Comparison of ENCODE assay signal across 7 mouse cellular contexts in the genomic region with DNA sequence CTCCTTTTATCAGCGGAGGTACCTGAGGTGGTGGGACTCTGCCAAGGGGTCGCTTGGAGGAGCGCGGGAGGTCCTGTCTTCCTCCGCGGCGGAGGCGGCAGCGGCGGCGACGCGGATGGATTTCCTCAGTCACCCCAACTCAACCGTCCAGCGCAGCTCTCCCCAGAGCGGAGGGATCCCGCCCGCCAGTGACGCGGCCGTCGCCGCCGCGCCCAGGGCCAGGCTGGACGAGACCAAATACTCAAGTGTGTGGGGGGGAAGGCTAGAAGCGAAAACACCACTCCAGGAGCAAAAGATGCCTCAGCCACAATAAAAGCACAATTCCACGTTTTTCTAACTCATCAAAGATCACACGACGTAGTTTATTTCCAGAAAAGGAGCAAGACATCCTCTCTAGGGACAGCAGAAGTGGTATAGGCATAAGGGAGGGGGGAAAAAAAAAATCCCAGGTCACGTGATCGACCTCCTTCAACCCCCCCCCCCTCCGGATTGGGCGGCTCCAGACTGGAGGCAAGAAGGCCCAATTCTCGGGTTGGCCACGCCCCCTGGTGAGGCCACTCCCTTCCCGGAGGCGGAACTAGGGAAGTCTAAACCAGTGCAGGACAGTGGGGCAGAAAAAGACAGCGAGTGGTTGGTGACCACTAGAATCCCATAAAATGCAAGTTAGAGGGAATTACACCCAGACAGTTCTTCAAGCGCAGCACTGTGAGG. TPM values are rescaled to one million over a fixed set of nuclear protein-coding genes. Genes with fewer than 3 reads are reported as not detected.
DNase-seq lines count a peak whose midpoint lies in the region; ATAC-seq lines count a peak whose summit lies in the region.

A gene (minus strand): TSS at position 126 of the 711 bp plus-strand sequence.
A gene (minus strand): TSS at position 394 of the 711 bp plus-strand sequence.

- H3K9me3 ChIP-seq in intestine, embryonic 16.5 days (ENCODE audit: control insufficient read depth, low read length) = no peaks in the 10 kb centered on the region
- H3K9me3 ChIP-seq in midbrain, embryonic 11.5 days (ENCODE audit: control insufficient read depth, low read length) = no peaks in the 10 kb centered on the region

- peak; percentile 97 for DNase-seq in adrenal gland, adult 8-10 months
- DNase-seq in embryo, embryonic 9.5 days (ENCODE audit: extremely low spot score) = peak; percentile 99
- DNase-seq in gastrocnemius, postnatal 4 days (ENCODE audit: low spot score in 2 of 2) = peak; percentile 96 to 99
- DNase-seq in left cerebral cortex, postnatal 36 days (ENCODE audit: low spot score in 2 of 2) = peak; percentile 95 to 96
- peak; percentile 100 for DNase-seq in midbrain, embryonic 11.5 days (ENCODE audit: low spot score, missing footprints)
- peak; percentile 98 for DNase-seq in skeletal muscle tissue, adult 2 months (ENCODE audit: low read depth, low spot score)

- H3K4me1 ChIP-seq in intestine, embryonic 16.5 days (ENCODE audit: control insufficient read depth, insufficient read depth, low read length) = peaks cover 8% of the 10 kb centered on the region
- H3K4me1 ChIP-seq in midbrain, embryonic 11.5 days (ENCODE audit: control insufficient read depth, insufficient read depth, low read length) = peaks cover 13% of the 10 kb centered on the region

- peaks cover 14% of the 10 kb centered on the region for H3K36me3 ChIP-seq in intestine, embryonic 16.5 days (ENCODE audit: control insufficient read depth, insufficient read depth, low read length)
- H3K36me3 ChIP-seq in midbrain, embryonic 11.5 days (ENCODE audit: control insufficient read depth, insufficient read depth, low read length) = peaks cover 15% of the 10 kb centered on the region

- H3K4me3 ChIP-seq in intestine, embryonic 16.5 days (ENCODE audit: low read length) = peak within 1 kb of the TSS; percentile 87
- peak within 1 kb of the TSS; percentile 62 for H3K4me3 ChIP-seq in midbrain, embryonic 11.5 days (ENCODE audit: low read depth, low read length)

- peak within 1 kb of the TSS; percentile 94 for H3K27ac ChIP-seq in intestine, embryonic 16.5 days (ENCODE audit: low read length)
- H3K27ac ChIP-seq in midbrain, embryonic 11.5 days (ENCODE audit: low read depth, low read length) = peak within 1 kb of the TSS; percentile 93

- ATAC-seq in intestine, embryonic 16.5 days = peak; percentile 81
- peak; percentile 74 for ATAC-seq in midbrain, embryonic 11.5 days (ENCODE audit: low FRiP score)

- H3K27me3 ChIP-seq in intestine, embryonic 16.5 days (replicated peaks; ENCODE audit: control insufficient read depth, insufficient read depth, low read length) = no peaks in the 10 kb centered on the region
- no peaks in the 10 kb centered on the region for H3K27me3 ChIP-seq in midbrain, embryonic 11.5 days (ENCODE audit: control insufficient read depth, insufficient read depth, low read length)

- under 1% methylated on average over 40 of the region's 40 CpGs for WGBS in intestine, embryonic 16.5 days
- under 1% methylated on average over 40 of the region's 40 CpGs for WGBS in midbrain, embryonic 11.5 days

- H3K4me2 ChIP-seq in intestine, embryonic 16.5 days (ENCODE audit: low read depth, low read length) = peak within 1 kb of the TSS; percentile 84
- peak within 1 kb of the TSS; percentile 95 for H3K4me2 ChIP-seq in midbrain, embryonic 11.5 days

- intact Hi-C loops in left cerebral cortex, postnatal 36 days (cut with DNase I) = loop anchor here (2.0 to 5.0 kb wide), 5 partner anchors 20 to 214 kb away; a partner anchor contains a TSS

- peak within 1 kb of the TSS; percentile 94 for H3K9ac ChIP-seq in intestine, embryonic 16.5 days (ENCODE audit: low read depth, low read length)
- peak within 1 kb of the TSS; percentile 74 for H3K9ac ChIP-seq in midbrain, embryonic 11.5 days (ENCODE audit: low read length)

RNA-seq across cellular contexts. Expression of the first gene that starts in this region (rescaled TPM):
- total RNA-seq in adrenal gland, adult 8-10 months (2022) = not detected
- total RNA-seq in gastrocnemius, postnatal 4 days (2021) = not detected
- 0.20 and 0.40 TPM in 2 replicates for polyA plus RNA-seq in intestine, embryonic 16.5 days (2015; fragmentation: Nextera tagmentation; extraction: Ambion mirVana)
- total RNA-seq in left cerebral cortex, postnatal 36 days (2021) = not detected
- 0.72 and 1.4 TPM in 2 replicates for polyA plus RNA-seq in midbrain, embryonic 11.5 days (2014; fragmentation: Nextera tagmentation; extraction: Ambion mirVana)

RNA-seq across cellular contexts. Expression of the second gene that starts in this region (rescaled TPM):
- 100 to 1,000 TPM; 569 to 665 (median 622) TPM for total RNA-seq in adrenal gland, adult 8-10 months (2022)
- 100 to 1,000 TPM; 483 to 529 TPM for total RNA-seq in gastrocnemius, postnatal 4 days (2021)
- polyA plus RNA-seq in intestine, embryonic 16.5 days (2015; fragmentation: Nextera tagmentation; extraction: Ambion mirVana) = 354 and 363 TPM in 2 replicates
- total RNA-seq in left cerebral cortex, postnatal 36 days (2021) = 100 to 1,000 TPM; 582 to 667 TPM
- polyA plus RNA-seq in midbrain, embryonic 11.5 days (2014; fragmentation: Nextera tagmentation; extraction: Ambion mirVana) = 432 and 501 TPM in 2 replicates

Comparison
In these comparisons a context has a peak if more than half of its experiments do, and no peak if none do; other contexts are left out.
1. Peak in every context shown above with its lines: DNase-seq, ATAC-seq, H3K4me3 ChIP-seq and H3K27ac ChIP-seq.